Mouse (Mus musculus) monocyte, adult 5-6 weeks (primary cell): Measurements from ENCODE around the gene Rab40b. TPM values are rescaled to one million over a fixed set of nuclear protein-coding genes. Genes with fewer than 3 reads are reported as not detected.
A peak's percentile ranks its signal among the peaks of the same experiment; 100 is the strongest.

ENCODE experiments used
- ATAC-seq: fragments of 153-309, 156-312 bp; replicated peaks from 2 replicates; pipeline ENCODE4 v1.8.0; 2017; ENCODE audit warnings: mild to moderate bottlenecking; ENCODE audit not compliant: low TSS enrichment, insufficient number of reproducible peaks, severe bottlenecking, poor library complexity, low FRiP score
- total RNA-seq: library from RNA; stranded (forward); fragments of 200-1000, 200-491, 200-594 nt; gene quantifications from 3 replicates; pipeline ENCODE4 v1.2.3, GENCODE M21; 2017

The Rab40b gene
- not detected in 3 replicates for total RNA-seq

DNA sequence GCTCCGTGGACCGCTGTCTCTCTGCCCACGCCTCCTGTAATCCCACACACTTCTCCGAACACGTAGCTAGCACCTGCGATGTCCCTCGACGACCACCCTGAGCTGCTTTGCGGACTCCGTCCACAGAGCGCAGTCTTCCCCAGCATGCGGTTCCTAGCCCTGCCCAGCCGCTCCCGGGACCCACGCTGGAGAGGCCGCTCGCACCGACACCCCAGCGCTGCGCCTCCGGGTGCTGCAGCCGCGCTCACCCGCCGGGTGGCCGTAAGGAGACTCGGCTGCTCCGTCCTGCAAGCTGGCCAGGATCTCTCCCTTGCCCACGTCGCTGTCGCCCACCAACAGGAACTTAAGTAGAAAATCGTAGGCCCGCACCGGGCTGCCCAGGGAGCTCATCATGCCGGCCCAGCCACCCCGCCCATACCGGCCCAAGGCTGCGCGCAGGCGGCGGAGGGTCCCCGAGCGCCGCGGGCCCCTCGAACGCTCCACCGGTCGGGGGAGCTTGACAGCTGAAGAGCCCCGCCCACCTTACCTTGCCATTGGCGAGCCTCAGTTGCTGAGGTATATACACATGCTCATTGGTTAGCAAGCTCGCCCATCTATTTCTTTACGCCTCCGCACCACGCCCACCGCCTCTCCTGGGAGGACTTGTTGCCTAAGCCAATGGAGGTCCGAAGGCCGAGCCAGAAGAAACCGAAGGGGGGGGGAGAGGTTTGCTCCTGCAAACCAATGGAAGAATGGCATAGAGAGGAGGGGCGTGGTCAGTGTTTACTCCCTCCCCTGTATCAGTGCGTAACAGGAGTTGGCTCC is at the start of gene Rab40b:
Gene Rab40b, minus strand, starts transcription at position 502 of the 804 bp plus-strand sequence.
- no peak for ATAC-seq

DNA sequence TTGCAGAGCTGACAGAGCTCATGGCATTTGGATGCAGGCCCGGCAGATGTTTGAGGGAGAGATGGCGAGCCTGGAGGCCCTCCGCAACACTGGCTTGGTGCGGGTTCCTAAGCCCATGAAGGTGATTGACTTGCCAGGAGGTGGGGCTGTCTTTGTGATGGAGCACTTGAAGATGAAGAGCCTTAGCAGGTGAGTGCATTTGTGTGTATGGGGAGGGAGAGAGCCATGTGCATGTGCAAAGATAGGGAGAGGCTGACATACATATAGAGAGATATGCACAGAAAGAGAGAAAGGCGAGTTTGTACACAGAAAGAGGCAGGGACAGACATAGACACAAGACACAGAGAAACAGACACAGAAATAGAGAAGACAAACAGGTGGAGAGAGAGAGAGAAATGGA is 49.2 kb upstream of the Rab40b start:
- no peak for ATAC-seq

GRCm38 (mm10) chr11:121434156-121435155 is 46.4 kb upstream of the Rab40b start, which contains the start of gene Fn3k:
TSS of gene Fn3k (plus strand) at chr11:121434913.
- ATAC-seq: peak; percentile 93

GRCm38 (mm10) chr11:121433397-121433796 is 45.3 kb upstream of the Rab40b start:
- no peak for ATAC-seq

DNA sequence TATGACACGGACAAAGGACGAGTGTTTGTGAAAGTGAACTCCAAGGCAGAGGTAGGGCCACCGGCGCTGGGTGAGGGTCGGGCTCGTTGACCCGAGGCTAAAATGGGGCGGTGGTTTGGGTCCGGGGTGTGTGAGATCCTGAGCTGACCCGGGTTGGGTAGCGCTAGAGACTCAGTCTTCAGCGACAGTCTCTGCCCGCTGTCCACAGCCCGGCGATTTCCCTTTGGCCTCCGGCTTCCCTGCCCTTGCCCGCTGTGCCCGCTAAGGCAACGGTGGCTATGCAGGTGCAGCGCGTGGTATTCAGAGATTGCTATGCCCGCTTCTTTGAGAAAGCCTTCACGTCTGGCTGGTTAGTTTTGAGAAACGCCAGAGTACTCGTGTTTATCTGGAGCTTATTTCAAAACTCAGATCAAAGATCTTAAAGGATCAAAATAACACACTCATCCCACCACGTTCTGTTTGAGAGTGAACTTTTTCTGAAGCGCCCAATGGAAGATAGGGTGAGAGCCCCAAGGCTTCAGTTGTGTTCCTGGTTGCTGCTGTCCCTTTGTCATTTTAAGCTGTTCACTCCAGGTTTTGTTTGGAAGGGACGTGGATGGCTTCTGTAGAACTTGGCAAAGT is 33.6 kb upstream of the Rab40b start:
- peak; percentile 52; the same call in 1 of the 2 replicates for ATAC-seq

DNA sequence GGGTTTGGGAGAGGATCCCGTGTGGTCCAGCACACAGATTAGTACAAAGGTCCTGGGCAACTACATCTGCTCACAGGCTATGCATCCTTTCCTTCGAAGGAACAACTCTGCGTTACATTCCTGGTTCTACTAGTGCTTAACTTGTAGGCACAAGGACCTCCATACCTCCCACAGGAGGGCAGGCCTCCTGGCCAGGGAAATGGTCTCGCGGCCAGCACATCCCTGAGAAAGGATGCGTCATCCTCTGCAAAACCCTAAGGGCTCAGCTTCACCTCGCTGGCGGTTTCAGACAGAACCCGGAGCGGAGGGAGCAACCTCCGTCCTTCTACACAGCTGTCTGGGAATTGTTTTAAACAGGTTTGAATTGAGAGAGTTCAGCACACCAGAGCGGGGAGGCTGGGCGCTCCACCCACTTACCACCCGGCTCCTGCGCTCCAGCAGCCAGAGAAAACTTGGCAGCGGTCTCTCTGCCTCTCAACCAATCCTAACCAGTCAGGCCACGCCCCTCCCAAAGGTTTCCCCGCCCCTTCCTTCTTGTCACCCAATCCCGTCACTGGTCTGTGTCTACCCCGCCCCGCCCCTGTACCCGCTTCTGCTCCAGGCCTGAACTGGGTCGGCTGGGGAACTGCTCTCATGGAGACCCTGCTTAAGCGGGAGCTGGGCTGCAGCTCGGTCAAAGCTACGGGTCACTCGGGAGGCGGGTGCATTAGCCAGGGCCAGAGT is 32.9 kb upstream of the Rab40b start, which contains the start of gene Fn3krp:
Gene Fn3krp, plus strand, starts transcription at position 572 of the 723 bp plus-strand sequence.
- peak; percentile 100 for ATAC-seq

DNA sequence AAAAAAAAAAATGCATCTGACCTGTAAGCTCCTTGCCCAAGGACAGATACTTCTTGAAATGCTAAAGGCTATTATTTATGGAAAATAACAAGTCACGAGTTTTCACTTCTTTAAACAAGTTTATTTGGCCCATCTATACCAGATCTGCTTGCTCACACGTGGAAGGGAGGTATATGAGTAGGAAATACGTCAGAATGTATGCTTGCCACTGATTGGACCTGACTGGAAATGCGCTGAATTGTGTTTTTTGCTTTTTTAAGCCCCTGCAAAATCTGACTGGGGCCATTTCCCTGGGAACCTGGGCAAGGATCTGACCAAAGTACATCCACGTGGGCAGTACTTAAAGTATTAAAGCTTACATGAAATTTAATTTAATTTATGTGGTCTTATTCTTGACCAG is 32.3 kb upstream of the Rab40b start:
- no peak for ATAC-seq

DNA sequence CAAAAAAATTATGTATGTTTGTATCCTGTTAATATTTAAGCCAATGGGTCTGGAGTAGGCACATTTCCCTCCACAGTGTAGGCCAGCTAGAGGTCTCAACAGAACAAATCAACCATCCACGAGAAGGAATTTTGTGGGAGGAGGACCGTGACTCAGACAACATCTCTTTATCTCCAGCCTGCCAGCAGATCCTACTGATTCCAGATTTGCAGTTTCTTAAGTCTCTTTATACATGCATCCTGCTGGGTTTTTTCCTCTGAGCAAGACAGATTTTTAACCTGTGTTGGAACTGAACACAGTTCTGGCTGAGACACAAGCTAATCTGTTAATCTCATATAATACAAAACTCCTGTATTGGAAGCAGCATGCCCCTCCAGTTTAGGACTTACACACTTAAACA is 30.9 kb upstream of the Rab40b start:
- ATAC-seq: no peak

- ATAC-seq: no peak
Measured at GRCm38 (mm10) chr11:121417971-121418370, 29.9 kb upstream of the Rab40b start.

GRCm38 (mm10) chr11:121415351-121415750 is 27.3 kb upstream of the Rab40b start:
- no peak for ATAC-seq

- no peak for ATAC-seq
Measured at GRCm38 (mm10) chr11:121414762-121415161, 26.7 kb upstream of the Rab40b start.

DNA sequence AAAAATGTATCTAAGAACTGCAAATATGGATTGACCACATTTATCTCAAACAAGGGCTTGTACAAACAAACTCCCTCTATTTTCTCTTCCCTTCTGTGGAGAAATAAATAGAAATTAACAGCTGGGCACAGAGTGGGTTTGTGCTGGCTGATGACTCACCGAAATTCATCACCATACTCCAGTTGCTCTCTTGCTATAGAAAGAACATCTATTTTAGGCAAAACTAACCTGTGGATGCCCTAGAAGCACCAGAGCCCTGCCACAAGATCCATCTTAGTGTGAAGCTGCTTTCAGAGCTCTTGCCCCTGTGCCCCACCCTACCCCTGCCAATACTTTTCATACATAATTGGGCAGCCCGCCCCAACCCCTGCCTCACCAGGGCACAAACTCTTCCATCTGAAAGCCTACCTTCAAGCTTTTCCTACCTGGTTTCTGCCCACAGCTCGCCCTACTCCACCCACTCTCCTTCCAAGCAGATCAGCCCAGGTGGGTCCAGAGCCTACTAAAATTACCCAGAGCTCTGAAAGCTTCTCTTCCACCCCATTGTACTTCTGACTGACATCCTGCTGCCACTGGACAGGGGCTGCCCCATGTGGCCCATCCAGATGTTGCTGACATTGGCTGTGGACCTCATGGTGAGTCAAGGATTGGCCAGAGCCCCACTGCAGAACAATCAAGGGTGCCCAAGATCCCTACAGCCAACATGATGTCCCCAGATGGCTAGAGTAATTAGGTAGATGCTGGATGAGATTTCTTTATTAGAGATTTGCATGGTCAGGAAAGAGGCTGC is 19.5 kb upstream of the Rab40b start:
- ATAC-seq: no peak

DNA sequence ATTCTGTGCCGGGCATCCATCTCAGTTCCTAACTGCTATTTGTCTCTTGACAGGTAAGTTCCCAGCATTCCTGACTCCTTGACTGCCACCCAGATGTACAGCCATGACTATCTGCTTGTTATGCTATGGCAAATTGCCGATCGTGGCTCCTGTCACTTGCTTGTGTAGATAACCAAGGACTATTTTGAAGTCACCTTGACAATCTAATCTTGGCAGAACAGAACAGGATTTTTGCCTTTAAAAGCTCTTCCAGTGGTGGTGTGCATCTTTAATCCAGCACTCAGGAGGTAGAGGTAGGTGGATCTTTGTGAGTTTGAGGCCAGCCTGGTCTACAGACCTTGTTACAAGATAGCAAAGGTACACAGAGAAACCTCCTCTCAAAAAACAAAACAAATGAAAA is 4.4 kb upstream of the Rab40b start:
- no peak for ATAC-seq

DNA sequence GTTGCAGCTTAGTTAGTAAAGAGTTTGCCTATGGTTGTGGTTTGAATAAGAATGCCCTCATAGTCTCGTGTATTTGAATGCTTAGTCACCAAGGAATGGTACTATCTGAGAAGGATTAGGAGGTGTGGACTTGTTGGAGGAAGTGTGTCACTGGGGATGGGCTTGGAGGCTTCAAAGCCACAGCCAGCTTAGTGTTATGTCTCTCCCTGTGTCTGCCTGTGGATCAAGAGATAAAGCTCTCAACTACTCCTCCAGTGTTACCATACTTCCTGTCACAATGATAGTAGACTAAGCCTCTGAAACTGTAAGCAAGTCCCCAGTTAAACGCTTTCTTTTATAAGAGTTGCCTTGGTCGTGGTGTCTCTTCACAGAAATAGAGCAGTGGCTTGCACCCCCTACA is 2.7 kb upstream of the Rab40b start:
- ATAC-seq: no peak

DNA sequence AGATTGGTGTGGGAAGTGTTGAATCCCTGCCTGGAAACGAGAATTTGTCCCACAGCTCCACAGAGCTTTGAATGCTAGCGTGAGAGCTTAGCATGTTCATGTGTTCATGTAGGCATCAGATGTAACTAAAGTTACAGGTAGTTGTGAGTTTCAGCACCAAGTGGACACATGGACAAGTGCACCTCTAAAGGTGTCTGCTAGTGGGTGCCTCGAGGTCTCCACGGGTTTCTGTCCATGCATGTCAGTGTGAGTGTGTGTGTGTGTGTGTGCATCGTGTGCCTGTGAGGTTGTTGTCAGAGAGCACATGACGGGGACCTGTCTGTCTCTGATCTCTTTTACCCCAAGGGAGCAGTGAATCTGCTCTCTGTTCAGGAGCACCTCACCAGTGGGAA is 499 bp upstream of the Rab40b start:
- ATAC-seq: no peak

- no peak for ATAC-seq
Measured at GRCm38 (mm10) chr11:121380294-121380693, 7.8 kb downstream of the Rab40b start.

DNA sequence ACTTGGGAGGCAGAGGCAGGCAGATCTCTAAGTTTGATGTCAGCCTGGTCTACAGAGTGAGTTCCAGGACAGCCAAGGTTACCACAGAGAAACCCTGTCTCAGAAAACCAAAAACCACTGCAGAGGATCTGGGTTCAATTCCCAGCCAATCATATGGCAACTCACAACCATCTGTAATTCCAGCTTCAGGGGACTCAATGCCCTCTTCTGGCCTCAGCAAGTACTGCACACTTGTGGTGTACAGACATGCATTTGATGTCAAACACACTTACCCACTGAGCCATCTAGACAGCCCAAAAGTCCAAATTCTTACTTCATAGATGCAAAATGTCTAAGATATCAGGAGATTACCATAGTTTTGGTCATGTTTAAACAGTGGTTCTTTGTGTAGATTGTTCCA is 9.4 kb downstream of the Rab40b start:
- ATAC-seq: no peak

DNA sequence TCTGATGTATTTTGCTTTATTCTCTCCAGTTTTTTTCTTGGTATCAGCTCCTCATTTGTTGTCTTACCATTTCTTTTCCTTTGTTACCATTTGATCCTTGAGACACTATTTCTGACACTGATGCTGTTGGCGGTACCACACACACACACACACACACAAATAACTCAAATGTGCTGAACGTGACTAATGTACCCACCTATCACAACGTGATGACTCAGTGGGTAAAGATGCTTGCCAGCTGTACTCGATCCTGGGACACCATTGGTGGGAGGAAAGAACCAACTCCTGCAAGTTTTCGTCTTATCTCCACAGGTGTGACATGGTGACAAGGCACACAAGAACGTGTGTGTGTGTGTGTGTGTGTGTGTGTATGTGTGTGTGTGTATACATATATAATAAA is 14.7 kb downstream of the Rab40b start:
- ATAC-seq: no peak
